Mouse (Mus musculus) urinary bladder, postnatal 10 days (tissue): ENCODE measurements around the gene Kcnma1.
A peak's percentile ranks its signal among the peaks of the same experiment; 100 is the strongest.

Source experiments
- DNase-seq: peaks from one replicate; pipeline ENCODE4 v3.0.0; 2022; ENCODE audit warnings: low spot score

Gene Kcnma1

GRCm38 (mm10) chr14:24014391-24014790 lies at the start of gene Kcnma1:
Gene Kcnma1, minus strand, starts transcription at chr14:24014491.
- no peak for DNase-seq

DNA sequence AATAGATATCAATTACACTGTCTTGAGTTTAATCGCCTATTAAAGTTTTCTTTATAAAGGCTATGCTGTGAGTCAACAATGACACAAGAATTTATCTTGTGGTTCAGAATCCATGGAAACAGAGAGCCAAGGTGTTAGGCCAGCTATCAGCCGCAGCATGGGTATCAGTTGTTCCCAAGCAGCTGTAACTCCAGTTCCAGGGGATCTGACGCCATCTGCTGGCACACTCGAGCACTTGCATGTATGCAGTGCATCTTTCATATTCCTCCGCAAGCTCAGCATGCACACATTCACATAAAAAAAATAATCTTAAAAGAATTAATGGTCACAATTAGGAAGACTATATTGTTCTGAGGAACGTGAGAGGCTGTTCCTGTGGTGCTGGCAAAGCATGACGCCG lies 45.5 kb upstream of the Kcnma1 start:
- no peak for DNase-seq

DNA sequence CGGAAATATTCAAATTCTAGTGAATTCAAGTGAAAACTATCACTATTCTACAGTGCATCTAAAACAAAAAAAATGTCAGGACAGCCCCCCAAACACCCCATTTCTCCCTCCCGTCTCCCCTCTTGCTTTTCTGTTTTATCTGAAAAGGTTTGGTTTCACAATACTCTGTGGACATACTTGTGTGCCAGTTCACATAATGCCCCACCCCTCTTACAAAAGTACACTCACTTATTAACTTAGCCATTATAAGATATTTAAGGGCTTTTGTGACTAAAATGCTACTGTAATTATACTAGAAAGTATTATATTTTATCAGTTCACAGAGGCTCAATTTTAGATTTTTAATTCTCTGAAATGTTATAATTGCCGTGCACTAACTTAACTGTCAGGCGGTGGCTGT lies 45.0 kb upstream of the Kcnma1 start:
- no peak for DNase-seq

GRCm38 (mm10) chr14:24051821-24052220 lies 37.5 kb upstream of the Kcnma1 start:
- no peak for DNase-seq

GRCm38 (mm10) chr14:24036609-24037008 lies 22.3 kb upstream of the Kcnma1 start:
- DNase-seq: no peak

- no peak for DNase-seq
Observed at GRCm38 (mm10) chr14:24036208-24036535, 21.9 kb upstream of the Kcnma1 start.

DNA sequence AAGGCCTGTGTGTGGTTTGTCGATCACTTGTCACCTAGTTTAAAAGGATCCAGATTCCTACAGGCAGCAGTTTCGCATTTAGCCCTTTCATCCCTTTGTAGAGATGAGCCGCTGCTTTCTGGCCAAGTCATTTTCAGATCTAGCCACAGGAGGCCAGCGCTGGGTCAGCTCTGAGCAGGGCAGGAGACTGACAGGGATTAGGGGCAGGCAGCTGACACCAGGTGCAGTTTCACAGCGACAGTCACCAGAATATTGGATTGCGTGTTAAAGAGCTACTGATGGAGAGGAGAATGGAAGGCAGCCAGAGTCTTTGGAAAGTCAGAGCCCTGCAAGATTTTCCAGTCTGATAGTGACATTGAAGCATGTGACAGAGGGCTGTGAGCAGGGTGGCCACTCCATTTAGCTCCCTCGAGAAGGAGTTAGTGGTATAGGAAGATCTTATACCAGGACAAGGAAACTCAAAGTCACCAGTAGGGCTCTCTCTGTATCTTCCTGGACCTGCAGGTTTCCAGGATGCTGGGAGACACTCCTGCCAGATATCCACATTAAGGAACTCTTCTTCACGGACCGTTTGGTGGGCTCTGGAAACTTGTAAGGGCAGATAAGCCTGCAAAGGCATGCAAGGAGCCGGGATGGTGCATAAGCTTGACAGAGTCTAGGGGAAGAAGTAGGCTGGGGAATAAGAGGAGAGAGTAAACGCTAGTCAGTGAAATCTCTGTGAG lies 21.4 kb upstream of the Kcnma1 start:
- no peak for DNase-seq

GRCm38 (mm10) chr14:24032876-24033389 lies 18.6 kb upstream of the Kcnma1 start:
- DNase-seq: no peak

DNA sequence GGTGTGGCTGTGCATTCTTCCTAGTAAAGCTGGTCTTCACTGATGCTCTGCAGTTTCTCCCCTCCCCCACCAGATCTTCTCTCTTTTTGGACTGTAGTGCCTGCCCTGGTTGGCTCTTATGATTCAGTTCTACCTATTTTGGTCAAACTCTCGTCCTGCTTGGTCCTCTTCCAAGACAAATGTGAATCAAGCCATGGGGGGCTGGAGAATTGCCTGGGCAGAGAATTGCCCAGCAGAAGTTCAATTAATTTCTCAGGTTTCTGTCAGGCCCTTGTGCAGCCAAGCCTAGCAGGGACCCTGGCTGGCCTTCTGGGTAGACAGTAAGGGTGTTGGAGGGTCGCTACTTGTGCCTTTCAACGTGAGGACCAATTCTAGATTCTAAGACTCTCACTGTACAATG lies 17.9 kb upstream of the Kcnma1 start:
- DNase-seq: no peak

DNA sequence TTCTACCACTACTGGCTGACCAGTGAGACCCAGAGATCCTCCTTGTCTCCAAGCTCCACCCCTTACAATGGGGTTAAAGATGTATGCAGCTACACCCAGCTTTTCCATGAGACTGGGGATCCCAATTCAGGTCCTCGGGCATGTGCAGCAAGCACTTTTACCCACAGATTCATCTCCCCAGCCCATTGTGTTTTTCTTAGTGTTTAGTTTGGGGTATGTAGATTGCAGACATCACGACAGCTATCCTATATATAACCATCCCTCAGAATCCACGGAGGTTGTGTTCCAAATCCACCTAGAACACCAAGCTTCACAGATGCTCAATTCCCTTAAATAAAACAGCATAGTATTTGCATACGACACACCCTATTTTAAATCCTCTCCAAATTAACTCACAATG lies 6.4 kb upstream of the Kcnma1 start:
- no peak for DNase-seq

- no peak for DNase-seq
Observed at GRCm38 (mm10) chr14:24009978-24010377, 4.3 kb downstream of the Kcnma1 start.

DNA sequence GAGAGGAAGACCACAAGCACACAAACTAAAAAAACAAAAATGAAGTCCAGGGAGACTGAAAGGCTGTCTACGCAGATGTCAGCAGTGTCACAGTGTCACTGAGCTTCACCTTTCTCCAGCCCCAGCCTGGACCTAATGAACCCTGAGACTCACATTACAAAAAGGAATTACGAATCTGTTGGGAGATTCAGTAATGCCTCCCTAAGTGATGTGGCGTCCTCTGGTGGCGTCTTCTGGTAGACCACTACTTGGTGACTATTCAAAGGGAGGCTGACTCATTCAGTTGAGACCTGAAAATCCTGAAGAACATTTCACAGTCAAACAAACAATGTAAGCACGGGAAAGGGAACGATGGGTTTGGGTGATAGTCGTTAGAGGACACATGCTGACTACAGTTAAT lies 6.0 kb downstream of the Kcnma1 start:
- peak; percentile 58 for DNase-seq

DNA sequence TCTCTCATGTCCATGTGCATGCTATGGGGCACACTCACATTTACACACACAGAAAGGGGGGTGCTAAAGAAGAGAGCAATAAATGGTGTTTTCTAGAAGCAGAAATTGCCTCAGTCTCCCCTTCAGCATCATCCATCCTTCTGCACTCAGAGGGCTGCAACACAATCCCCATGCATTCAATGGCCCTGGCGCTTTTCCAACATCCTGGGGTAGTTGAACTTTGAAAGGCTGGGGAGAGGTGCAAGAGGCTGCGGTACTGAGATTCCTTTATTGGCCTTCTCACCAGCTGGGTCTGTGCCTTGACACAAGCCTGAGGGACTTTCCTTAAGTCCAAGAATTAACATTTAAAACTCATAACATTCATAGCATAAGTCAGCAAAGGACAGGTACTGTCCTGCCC lies 8.0 kb downstream of the Kcnma1 start:
- no peak for DNase-seq

GRCm38 (mm10) chr14:24004471-24005271 lies 9.6 kb downstream of the Kcnma1 start:
- DNase-seq: no peak

GRCm38 (mm10) chr14:24003450-24004381 lies 10.6 kb downstream of the Kcnma1 start:
- no peak for DNase-seq

DNA sequence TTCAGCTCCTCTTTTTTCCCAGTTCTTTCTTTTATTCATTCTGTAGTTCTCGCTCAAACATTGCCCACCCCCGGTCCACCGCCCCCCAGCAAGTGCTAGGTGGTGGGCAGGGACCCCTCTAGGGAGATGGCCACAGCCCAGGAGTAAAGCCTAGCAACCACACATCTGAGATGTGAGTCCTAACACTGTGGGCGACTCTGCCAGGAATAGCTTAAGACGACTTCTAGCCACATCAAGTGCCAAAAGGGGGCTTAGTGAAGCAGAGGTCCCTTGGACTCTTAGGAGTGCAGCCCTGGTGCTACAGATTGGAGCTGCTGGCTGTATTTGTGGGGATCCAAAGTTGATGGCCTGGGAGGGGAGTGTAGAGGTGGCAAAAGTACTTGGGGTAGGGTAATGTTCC lies 11.6 kb downstream of the Kcnma1 start:
- no peak for DNase-seq

DNA sequence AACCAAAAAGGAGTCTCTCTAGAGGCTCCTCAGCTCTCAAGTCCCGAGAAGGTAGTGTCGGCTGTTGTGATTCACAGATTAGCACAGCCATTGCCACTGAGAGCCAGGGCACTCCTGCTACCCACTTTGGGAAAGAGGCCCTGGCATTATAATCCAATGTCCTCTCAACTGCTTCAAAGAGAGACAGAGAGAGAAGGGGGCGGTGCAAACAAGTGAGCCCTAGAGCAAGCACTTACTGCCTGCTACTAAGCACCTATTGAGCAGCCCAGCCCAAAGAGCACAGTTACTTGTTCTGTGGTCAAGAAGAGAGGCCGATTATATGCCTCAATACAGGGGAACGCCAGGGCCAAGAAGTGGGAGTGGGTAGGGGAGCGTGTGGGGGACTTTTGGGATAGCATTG lies 16.4 kb downstream of the Kcnma1 start:
- DNase-seq: no peak

GRCm38 (mm10) chr14:23995831-23996230 lies 18.5 kb downstream of the Kcnma1 start:
- no peak for DNase-seq

DNA sequence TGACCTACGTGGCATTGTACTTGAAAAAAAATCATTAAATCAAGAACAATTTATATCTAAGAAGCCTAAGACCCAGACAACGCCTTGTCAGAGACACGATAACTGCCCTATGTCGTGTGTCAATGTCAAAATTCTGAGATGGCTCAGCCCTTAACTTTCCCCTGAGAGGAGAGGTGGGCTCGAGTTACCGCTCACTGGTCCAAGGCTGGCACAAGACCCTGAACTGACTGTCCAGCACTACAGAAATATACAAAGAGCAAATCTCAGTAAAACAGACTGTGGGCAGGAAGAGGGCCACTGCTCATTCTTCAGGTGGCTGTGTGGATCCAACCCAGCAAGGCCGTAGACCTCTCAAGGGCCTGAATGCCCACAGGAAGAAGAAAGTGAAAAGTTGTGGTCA lies 23.4 kb downstream of the Kcnma1 start:
- no peak for DNase-seq

DNA sequence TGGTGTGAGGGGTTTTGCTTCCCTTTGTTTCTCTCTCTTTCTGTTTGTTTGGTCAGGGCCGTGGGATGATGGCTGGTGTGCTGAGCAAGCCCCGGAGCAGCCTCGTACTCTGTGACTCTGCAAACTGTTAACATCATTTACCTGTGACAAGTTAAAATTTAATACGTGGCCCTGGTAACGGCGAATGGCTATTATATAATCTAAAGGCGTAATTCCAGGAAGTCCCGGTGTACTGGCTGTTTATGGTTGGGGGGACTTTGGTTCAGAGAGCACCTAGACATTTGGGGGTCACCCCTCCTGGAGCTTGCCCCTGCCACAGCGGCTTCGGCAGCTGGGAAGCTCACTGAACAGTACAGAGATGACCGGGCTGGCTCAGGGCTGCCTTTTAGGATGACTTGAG lies 24.6 kb downstream of the Kcnma1 start:
- no peak for DNase-seq

DNA sequence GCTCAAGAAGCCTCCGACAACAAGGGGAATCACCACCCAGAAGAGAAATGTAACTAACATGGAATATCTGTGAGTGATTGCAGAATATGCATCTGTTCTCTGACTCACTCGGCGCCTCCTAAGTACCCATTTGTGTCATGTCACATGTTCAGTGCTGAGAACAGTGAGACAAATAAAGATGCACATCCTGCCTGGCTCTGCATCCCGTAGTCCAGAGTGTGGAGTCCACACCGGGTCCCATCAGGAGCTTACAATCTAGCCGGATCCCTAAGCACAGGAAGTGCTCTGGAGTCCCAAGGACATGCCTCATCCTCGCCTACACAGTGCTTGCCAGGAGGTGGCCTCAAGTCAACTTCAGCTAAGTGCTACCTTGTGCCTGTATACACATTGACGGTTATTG lies 32.1 kb downstream of the Kcnma1 start:
- DNase-seq: no peak

DNA sequence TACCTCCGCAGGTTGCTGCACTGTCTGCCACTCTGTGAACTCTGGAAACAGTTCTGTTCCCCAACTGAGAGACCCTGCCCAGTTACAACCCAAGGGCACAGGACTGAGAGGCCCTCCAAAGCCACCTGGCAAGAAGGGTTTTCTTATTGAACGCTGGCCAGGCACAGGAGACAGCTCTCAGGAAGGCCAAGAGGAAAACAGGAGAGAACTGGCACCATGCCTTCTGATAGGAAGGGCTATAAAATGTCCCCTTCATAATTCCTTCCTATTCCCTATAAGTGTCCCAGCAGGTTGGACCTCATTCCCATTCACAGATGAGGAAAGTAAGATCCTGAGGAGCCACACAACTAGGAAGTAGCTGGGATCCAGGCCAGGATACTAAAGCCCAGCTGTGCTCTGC lies 39.6 kb downstream of the Kcnma1 start:
- DNase-seq: no peak
